Mouse (Mus musculus): ENCODE measurements around the gene Fancc. TPM values are rescaled to one million over a fixed set of nuclear protein-coding genes. Genes with fewer than 3 reads are reported as not detected.
"Not testable (repeated sequence)": the region's sequence is repeated elsewhere in the genome, so short reads cannot be mapped to it uniquely, and the experiment has no call there.

Gene Fancc
- polyA plus RNA-seq, 2 experiments: 6.9 to 8.6 TPM

DNA sequence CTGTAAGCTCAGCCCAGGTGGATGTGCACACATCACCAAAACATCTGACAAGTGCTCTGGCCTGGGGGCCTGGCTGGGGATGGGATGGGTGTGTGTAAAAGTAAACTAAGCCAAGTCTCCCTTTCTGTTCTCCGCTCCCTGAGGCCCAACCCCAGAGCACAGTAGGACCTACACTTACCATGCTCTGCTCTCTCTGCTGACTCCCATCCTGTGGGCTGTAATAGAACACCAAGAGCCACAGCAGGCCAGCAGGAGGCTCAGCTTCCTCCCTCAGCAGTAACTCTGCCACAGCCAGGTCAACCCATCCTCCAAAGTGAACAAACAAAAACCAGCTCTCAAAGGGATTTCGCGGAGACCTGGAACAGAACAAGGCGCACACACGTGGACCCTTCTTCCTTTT, 175.4 kb downstream of the Fancc start:
- DNase-seq (ENCODE audit: low read depth in 3 of 3, low spot score in 3 of 3) (no peak), ATAC-seq (ENCODE audit: insufficient read depth) (no peak)
- TF ChIP-seq EP300 (IDR thresholded peaks at IDR 0.05; ENCODE audit: low read depth): no peak
- peak; percentile 25; the same call in 1 of the 2 replicates for TF ChIP-seq CTCF (IDR thresholded peaks at IDR 0.05; ENCODE audit: low read depth)
- H3K27me3 ChIP-seq (ENCODE audit: control insufficient read depth, insufficient read depth, low read length): no peaks in the 10 kb centered on the region
- H3K4me2 ChIP-seq (ENCODE audit: low read depth): no peak overlapping the region
- no peak overlapping the region for H3K27ac ChIP-seq
- no peak overlapping the region for H3K9ac ChIP-seq (replicated peaks)
- no peaks in the 10 kb centered on the region for H3K36me3 ChIP-seq (replicated peaks; ENCODE audit: control insufficient read depth, insufficient read depth, low read depth)
- no peak overlapping the region for H3K4me3 ChIP-seq (ENCODE audit: insufficient read depth in 1 of 2, low read depth in 2 of 2, low read length in 2 of 2)
- no peaks in the 10 kb centered on the region for H3K9me3 ChIP-seq (ENCODE audit: control insufficient read depth, low read length)
- 69% methylated on average over 5 of the region's 5 CpGs for WGBS (ENCODE audit: insufficient replicate concordance)
- H3K4me1 ChIP-seq (replicated peaks; ENCODE audit: control insufficient read depth in 2 of 2, insufficient read depth in 2 of 2, low read length in 1 of 2): peaks cover 6 to 25% of the 10 kb centered on the region in 2 experiments

GRCm38 (mm10) chr13:63319814-63320213, 177.3 kb downstream of the Fancc start:
- Histone ChIP-seq H3K36me3 (replicated peaks; ENCODE audit: control insufficient read depth, insufficient read depth, low read depth) (no peaks in the 10 kb centered on the region), H3K27ac (no peak overlapping the region), H3K27me3 (ENCODE audit: control insufficient read depth, insufficient read depth, low read length) (no peaks in the 10 kb centered on the region), H3K9ac (replicated peaks) (no peak overlapping the region), H3K4me2 (ENCODE audit: low read depth) (no peak overlapping the region), H3K9me3 (ENCODE audit: control insufficient read depth, low read length) (no peaks in the 10 kb centered on the region), H3K4me3 (ENCODE audit: insufficient read depth in 1 of 2, low read depth in 2 of 2, low read length in 2 of 2) (no peak overlapping the region), H3K4me1 (replicated peaks; ENCODE audit: control insufficient read depth in 2 of 2, insufficient read depth in 2 of 2, low read length in 1 of 2) (peaks cover 2 to 15% of the 10 kb centered on the region in 2 experiments)
- 78% methylated on average over 7 of the region's 7 CpGs for WGBS (ENCODE audit: insufficient replicate concordance)
- TF ChIP-seq CTCF (IDR thresholded peaks at IDR 0.05; ENCODE audit: low read depth) (no peak), EP300 (IDR thresholded peaks at IDR 0.05; ENCODE audit: low read depth) (no peak)
- no peak for DNase-seq (ENCODE audit: low read depth in 3 of 3, low spot score in 3 of 3)
- ATAC-seq (ENCODE audit: insufficient read depth): no peak

- no peak for ATAC-seq (ENCODE audit: insufficient read depth)
- Histone ChIP-seq H3K4me3 (ENCODE audit: insufficient read depth in 1 of 2, low read depth in 2 of 2, low read length in 2 of 2) (no peak overlapping the region), H3K9me3 (ENCODE audit: control insufficient read depth, low read length) (no peaks in the 10 kb centered on the region), H3K36me3 (replicated peaks; ENCODE audit: control insufficient read depth, insufficient read depth, low read depth) (no peaks in the 10 kb centered on the region), H3K4me2 (ENCODE audit: low read depth) (no peak overlapping the region), H3K27ac (no peak overlapping the region), H3K27me3 (ENCODE audit: control insufficient read depth, insufficient read depth, low read length) (no peaks in the 10 kb centered on the region), H3K9ac (replicated peaks) (no peak overlapping the region), H3K4me1 (replicated peaks; ENCODE audit: control insufficient read depth in 2 of 2, insufficient read depth in 2 of 2, low read length in 1 of 2) (peaks cover 0 to 16% of the 10 kb centered on the region in 2 experiments; a peak in 1 of 4 replicates)
- no peak for DNase-seq (ENCODE audit: low read depth in 3 of 3, low spot score in 3 of 3)
- TF ChIP-seq CTCF (IDR thresholded peaks at IDR 0.05; ENCODE audit: low read depth): no peak
- no peak for TF ChIP-seq EP300 (IDR thresholded peaks at IDR 0.05; ENCODE audit: low read depth)
- WGBS (ENCODE audit: insufficient replicate concordance): 48% methylated on average over 7 of the region's 7 CpGs
Measured at GRCm38 (mm10) chr13:63317681-63318104, 179.4 kb downstream of the Fancc start.

GRCm38 (mm10) chr13:63316407-63316806, 180.7 kb downstream of the Fancc start:
- TF ChIP-seq CTCF (IDR thresholded peaks at IDR 0.05; ENCODE audit: low read depth) (no peak), EP300 (IDR thresholded peaks at IDR 0.05; ENCODE audit: low read depth) (no peak)
- WGBS (ENCODE audit: insufficient replicate concordance): 70% methylated on average over 5 of the region's 5 CpGs
- ATAC-seq (ENCODE audit: insufficient read depth): no peak
- no peak for DNase-seq (ENCODE audit: low read depth in 3 of 3, low spot score in 3 of 3)
- peaks cover 0 to 13% of the 10 kb centered on the region in 2 experiments; a peak in 1 of 4 replicates for H3K4me1 ChIP-seq (replicated peaks; ENCODE audit: control insufficient read depth in 2 of 2, insufficient read depth in 2 of 2, low read length in 1 of 2)
- H3K27ac ChIP-seq: no peak overlapping the region
- no peaks in the 10 kb centered on the region for H3K27me3 ChIP-seq (ENCODE audit: control insufficient read depth, insufficient read depth, low read length)
- H3K9ac ChIP-seq (replicated peaks): no peak overlapping the region
- no peak overlapping the region for H3K4me3 ChIP-seq (ENCODE audit: insufficient read depth in 1 of 2, low read depth in 2 of 2, low read length in 2 of 2)
- H3K4me2 ChIP-seq (ENCODE audit: low read depth): no peak overlapping the region
- no peaks in the 10 kb centered on the region for H3K9me3 ChIP-seq (ENCODE audit: control insufficient read depth, low read length)
- no peaks in the 10 kb centered on the region for H3K36me3 ChIP-seq (replicated peaks; ENCODE audit: control insufficient read depth, insufficient read depth, low read depth)

GRCm38 (mm10) chr13:63315777-63316176, 181.3 kb downstream of the Fancc start:
- Histone ChIP-seq H3K36me3 (replicated peaks; ENCODE audit: control insufficient read depth, insufficient read depth, low read depth) (no peaks in the 10 kb centered on the region), H3K27me3 (ENCODE audit: control insufficient read depth, insufficient read depth, low read length) (no peaks in the 10 kb centered on the region), H3K27ac (no peak overlapping the region), H3K4me1 (replicated peaks; ENCODE audit: control insufficient read depth in 2 of 2, insufficient read depth in 2 of 2, low read length in 1 of 2) (peaks cover 0 to 13% of the 10 kb centered on the region in 2 experiments; a peak in 1 of 4 replicates), H3K4me2 (ENCODE audit: low read depth) (no peak overlapping the region), H3K9me3 (ENCODE audit: control insufficient read depth, low read length) (no peaks in the 10 kb centered on the region), H3K4me3 (ENCODE audit: insufficient read depth in 1 of 2, low read depth in 2 of 2, low read length in 2 of 2) (no peak overlapping the region), H3K9ac (replicated peaks) (no peak overlapping the region)
- DNase-seq (ENCODE audit: low read depth in 3 of 3, low spot score in 3 of 3) (no peak), ATAC-seq (ENCODE audit: insufficient read depth) (no peak)
- TF ChIP-seq EP300 (IDR thresholded peaks at IDR 0.05; ENCODE audit: low read depth) (no peak), CTCF (IDR thresholded peaks at IDR 0.05; ENCODE audit: low read depth) (no peak)
- 79% methylated on average over 6 of the region's 6 CpGs for WGBS (ENCODE audit: insufficient replicate concordance)

GRCm38 (mm10) chr13:63315111-63315510, 182.0 kb downstream of the Fancc start:
- H3K36me3 ChIP-seq (replicated peaks; ENCODE audit: control insufficient read depth, insufficient read depth, low read depth); H3K27ac ChIP-seq; DNase-seq (ENCODE audit: low read depth in 3 of 3, low spot score in 3 of 3); ATAC-seq (ENCODE audit: insufficient read depth); H3K4me3 ChIP-seq (ENCODE audit: insufficient read depth in 1 of 2, low read depth in 2 of 2, low read length in 2 of 2); H3K27me3 ChIP-seq (ENCODE audit: control insufficient read depth, insufficient read depth, low read length); H3K9me3 ChIP-seq (ENCODE audit: control insufficient read depth, low read length); H3K9ac ChIP-seq (replicated peaks); H3K4me2 ChIP-seq (ENCODE audit: low read depth): not testable (repeated sequence)
- peaks cover 0 to 13% of the 10 kb centered on the region in 2 experiments; a peak in 1 of 4 replicates for H3K4me1 ChIP-seq (replicated peaks; ENCODE audit: control insufficient read depth in 2 of 2, insufficient read depth in 2 of 2, low read length in 1 of 2)
- WGBS (ENCODE audit: insufficient replicate concordance): 76% methylated on average over 4 of the region's 4 CpGs
